Mouse (Mus musculus) limb, embryonic 15.5 days (tissue): Measurements from ENCODE around the gene Tgfb1. TPM values are rescaled to one million over a fixed set of nuclear protein-coding genes. Genes with fewer than 3 reads are reported as not detected.
"Not testable (repeated sequence)": the region's sequence is repeated elsewhere in the genome, so short reads cannot be mapped to it uniquely, and the experiment has no call there.

Experiments
- ATAC-seq: fragments of 200-750 bp; cut with Nextera tagmentation; 2 replicates; pipeline ENCODE4 v1.8.0; 2017; ENCODE audit warnings: low read depth, moderate TSS enrichment; ENCODE audit not compliant: insufficient number of reproducible peaks, low FRiP score, low TSS enrichment
- H3K27ac ChIP-seq: fragments of 300-500 bp; sonication (generic); 2 replicates; pipeline ENCODE4 v1.5.1; 2015; ENCODE audit warnings: moderate library complexity, mild to moderate bottlenecking, inconsistent platforms
- H3K27me3 ChIP-seq: fragments of 300-500 bp; sonication (generic); 2 replicates; pipeline ENCODE4 v1.6.1; 2015; ENCODE audit warnings: inconsistent platforms
- H3K36me3 ChIP-seq: fragments of 300-500 bp; sonication (generic); 2 replicates; pipeline ENCODE4 v1.6.1; 2015; ENCODE audit warnings: inconsistent platforms
- H3K4me1 ChIP-seq: fragments of 300-500 bp; sonication (generic); 2 replicates; pipeline ENCODE4 v1.6.1; 2015; ENCODE audit warnings: inconsistent platforms
- H3K4me2 ChIP-seq: fragments of 300-500 bp; sonication (generic); 2 replicates; pipeline ENCODE4 v1.6.1; 2015; ENCODE audit warnings: mild to moderate bottlenecking, inconsistent platforms
- H3K4me3 ChIP-seq: fragments of 300-500 bp; sonication (generic); 2 replicates; pipeline ENCODE4 v1.5.1; 2015; ENCODE audit warnings: mild to moderate bottlenecking, inconsistent platforms
- H3K9ac ChIP-seq: fragments of 300-500 bp; sonication (generic); 2 replicates; pipeline ENCODE4 v1.6.1; 2015; ENCODE audit warnings: inconsistent platforms
- H3K9me3 ChIP-seq: fragments of 300-500 bp; sonication (generic); 2 replicates; pipeline ENCODE4 v1.6.1; 2016; ENCODE audit warnings: inconsistent platforms
- WGBS: fragments of 180-500 bp; shearing (Covaris S2); methylation state at CpG from one replicate; pipeline ENCODE4 v1.1.7; 2015; 5-methylcytosine and 5-hydroxymethylcytosine counted together
- polyA plus RNA-seq: library from polyadenylated mRNA; unstranded; fragments of >200 nt; fragmentation: Nextera tagmentation; extraction: Ambion mirVana; gene quantifications from 2 replicates; pipeline ENCODE4 v1.2.1, GENCODE M21; 2015

Gene Tgfb1
- polyA plus RNA-seq, 1 experiment from 2014 or later: 3.8 TPM

GRCm38 (mm10) chr7:25721776-25722175 is 35.0 kb downstream of the Tgfb1 start:
- peaks cover 64% of the 10 kb centered on the region for H3K36me3 ChIP-seq
- not testable (repeated sequence) for ATAC-seq, H3K27ac ChIP-seq, H3K9ac ChIP-seq, H3K27me3 ChIP-seq, H3K9me3 ChIP-seq, H3K4me3 ChIP-seq, H3K4me2 ChIP-seq
- peaks cover 22% of the 10 kb centered on the region for H3K4me1 ChIP-seq

- Histone ChIP-seq H3K4me2 (no peak overlapping the region), H3K27me3 (no peaks in the 10 kb centered on the region)
Measured at GRCm38 (mm10) chr7:25725886-25726285, 39.1 kb downstream of the Tgfb1 start.

GRCm38 (mm10) chr7:25727800-25728199 is 41.0 kb downstream of the Tgfb1 start:
- Histone ChIP-seq H3K9me3 (no peaks in the 10 kb centered on the region), H3K27ac (no peak overlapping the region), H3K4me3 (no peak overlapping the region), H3K4me2 (no peak overlapping the region), H3K4me1 (no peaks in the 10 kb centered on the region), H3K36me3 (peaks cover 96% of the 10 kb centered on the region), H3K27me3 (no peaks in the 10 kb centered on the region), H3K9ac (no peak overlapping the region)
- no peak for ATAC-seq
- WGBS: 82% methylated on average over 5 of the region's 5 CpGs

More at GRCm38 (mm10) chr7:25725886-25726285, 39.1 kb downstream of the Tgfb1 start:
- no peak overlapping the region for H3K27ac ChIP-seq
- no peaks in the 10 kb centered on the region for H3K9me3 ChIP-seq
- no peak overlapping the region for H3K4me3 ChIP-seq
- peaks cover 91% of the 10 kb centered on the region for H3K36me3 ChIP-seq
- H3K4me1 ChIP-seq: no peaks in the 10 kb centered on the region
- H3K9ac ChIP-seq: no peak overlapping the region
- no peak for ATAC-seq
- 88% methylated on average over 19 of the region's 19 CpGs for WGBS

GRCm38 (mm10) chr7:25729396-25729795 is 42.6 kb downstream of the Tgfb1 start:
- no peak overlapping the region for H3K9ac ChIP-seq
- ATAC-seq: no peak
- H3K27me3 ChIP-seq: no peaks in the 10 kb centered on the region
- no peaks in the 10 kb centered on the region for H3K9me3 ChIP-seq
- H3K4me2 ChIP-seq: no peak overlapping the region
- no peaks in the 10 kb centered on the region for H3K4me1 ChIP-seq
- 44% methylated on average over 2 of the region's 2 CpGs for whole genome bisulfite sequencing
- no peak overlapping the region for H3K4me3 ChIP-seq
- peaks cover 94% of the 10 kb centered on the region for H3K36me3 ChIP-seq
- H3K27ac ChIP-seq: no peak overlapping the region

- no peak for ATAC-seq
- Histone ChIP-seq H3K36me3 (peaks cover 94% of the 10 kb centered on the region), H3K27me3 (no peaks in the 10 kb centered on the region), H3K9me3 (no peaks in the 10 kb centered on the region), H3K4me3 (no peak overlapping the region), H3K27ac (no peak overlapping the region), H3K4me1 (no peaks in the 10 kb centered on the region), H3K4me2 (no peak overlapping the region), H3K9ac (no peak overlapping the region)
- WGBS: 69% methylated on average over 2 of the region's 2 CpGs
Measured at GRCm38 (mm10) chr7:25729862-25730261, 43.1 kb downstream of the Tgfb1 start.

- Histone ChIP-seq H3K27me3 (no peaks in the 10 kb centered on the region), H3K4me1 (no peaks in the 10 kb centered on the region), H3K9me3 (no peaks in the 10 kb centered on the region), H3K9ac (no peak overlapping the region), H3K4me3 (no peak overlapping the region), H3K36me3 (peaks cover 93% of the 10 kb centered on the region), H3K4me2 (no peak overlapping the region), H3K27ac (no peak overlapping the region)
- no peak for ATAC-seq
- 90% methylated on average over 8 of the region's 8 CpGs for WGBS
Measured at GRCm38 (mm10) chr7:25731294-25732055, 44.7 kb downstream of the Tgfb1 start.

- ATAC-seq: no peak
- Histone ChIP-seq H3K36me3 (peaks cover 91% of the 10 kb centered on the region), H3K4me1 (no peaks in the 10 kb centered on the region), H3K9me3 (no peaks in the 10 kb centered on the region), H3K27me3 (no peaks in the 10 kb centered on the region), H3K4me3 (no peak overlapping the region), H3K4me2 (no peak overlapping the region), H3K27ac (no peak overlapping the region), H3K9ac (no peak overlapping the region)
- 69% methylated on average over 4 of the region's 4 CpGs for WGBS
Measured at GRCm38 (mm10) chr7:25734991-25735390, 48.2 kb downstream of the Tgfb1 start.

GRCm38 (mm10) chr7:25736920-25737319 is 50.1 kb downstream of the Tgfb1 start:
- Histone ChIP-seq H3K27ac (no peak overlapping the region), H3K4me1 (no peaks in the 10 kb centered on the region), H3K36me3 (peaks cover 94% of the 10 kb centered on the region), H3K9me3 (no peaks in the 10 kb centered on the region), H3K9ac (no peak overlapping the region), H3K27me3 (no peaks in the 10 kb centered on the region), H3K4me3 (no peak overlapping the region), H3K4me2 (no peak overlapping the region)
- 91% methylated on average over 2 of the region's 2 CpGs for WGBS
- no peak for ATAC-seq

GRCm38 (mm10) chr7:25738277-25738676 is 51.5 kb downstream of the Tgfb1 start:
- Histone ChIP-seq H3K27ac (no peak overlapping the region), H3K27me3 (no peaks in the 10 kb centered on the region), H3K9me3 (no peaks in the 10 kb centered on the region), H3K4me3 (no peak overlapping the region), H3K4me1 (no peaks in the 10 kb centered on the region), H3K36me3 (peaks cover 94% of the 10 kb centered on the region), H3K4me2 (no peak overlapping the region), H3K9ac (no peak overlapping the region)
- ATAC-seq: no peak
- WGBS: 90% methylated on average over 3 of the region's 3 CpGs

GRCm38 (mm10) chr7:25746844-25747243 is 60.0 kb downstream of the Tgfb1 start:
- ATAC-seq: no peak
- peaks cover 98% of the 10 kb centered on the region for H3K36me3 ChIP-seq
- H3K9ac ChIP-seq: no peak overlapping the region

GRCm38 (mm10) chr7:25753076-25753475 is 66.3 kb downstream of the Tgfb1 start:
- ATAC-seq: no peak
- Histone ChIP-seq H3K27me3 (no peaks in the 10 kb centered on the region), H3K9me3 (no peaks in the 10 kb centered on the region), H3K4me2 (peak overlapping the region; percentile 83), H3K9ac (peak overlapping the region; percentile 98; the same call in 1 of the 2 replicates), H3K27ac (no peak overlapping the region), H3K4me1 (peaks cover 16% of the 10 kb centered on the region), H3K36me3 (peaks cover 44% of the 10 kb centered on the region), H3K4me3 (peak overlapping the region; percentile 91)

More at GRCm38 (mm10) chr7:25746844-25747243, 60.0 kb downstream of the Tgfb1 start:
- Histone ChIP-seq H3K27ac (no peak overlapping the region), H3K27me3 (no peaks in the 10 kb centered on the region), H3K4me3 (no peak overlapping the region), H3K4me2 (no peak overlapping the region), H3K9me3 (no peaks in the 10 kb centered on the region), H3K4me1 (peaks cover 1% of the 10 kb centered on the region)
- WGBS: 84% methylated on average over 3 of the region's 3 CpGs

GRCm38 (mm10) chr7:25753643-25754438 is 67.0 kb downstream of the Tgfb1 start:
- ATAC-seq: no peak
- Histone ChIP-seq H3K9ac (peak overlapping the region; percentile 98), H3K27me3 (no peaks in the 10 kb centered on the region), H3K9me3 (no peaks in the 10 kb centered on the region), H3K4me1 (peaks cover 16% of the 10 kb centered on the region), H3K36me3 (peaks cover 44% of the 10 kb centered on the region), H3K27ac (peak overlapping the region; percentile 99), H3K4me2 (peak overlapping the region; percentile 83), H3K4me3 (peak overlapping the region; percentile 91)
- WGBS: under 1% methylated on average over 45 of the region's 46 CpGs
